Mouse (Mus musculus): ENCODE results near the gene Ttll13. TPM values are rescaled to one million over a fixed set of nuclear protein-coding genes. Genes with fewer than 3 reads are reported as not detected.
A peak's percentile ranks its signal among the peaks of the same experiment; 100 is the strongest.

Gene Ttll13
- total RNA-seq, 4 experiments from 2014 or later: 1.7 to 2.2 (median 1.9) TPM

DNA sequence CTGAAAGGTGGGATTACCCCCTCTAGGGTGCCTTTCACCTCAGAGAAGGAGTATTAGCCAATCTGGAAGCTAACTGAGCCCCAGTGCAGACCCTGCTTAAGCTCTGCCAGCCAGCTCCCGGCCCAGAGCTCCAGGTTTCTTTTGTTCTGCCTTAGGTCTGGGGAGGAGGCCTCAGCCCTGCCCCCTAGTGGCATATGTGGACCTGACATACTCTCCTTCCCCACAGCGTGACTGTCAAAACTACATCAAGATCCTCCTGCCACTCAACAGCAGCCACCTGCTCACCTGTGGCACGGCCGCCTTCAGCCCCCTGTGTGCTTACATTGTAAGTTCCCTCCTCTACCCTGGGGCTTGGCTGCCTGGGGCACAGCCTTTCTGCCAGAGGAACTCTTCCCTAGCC, 30.8 kb upstream of the Ttll13 start:
- DNase-seq: no peak

DNA sequence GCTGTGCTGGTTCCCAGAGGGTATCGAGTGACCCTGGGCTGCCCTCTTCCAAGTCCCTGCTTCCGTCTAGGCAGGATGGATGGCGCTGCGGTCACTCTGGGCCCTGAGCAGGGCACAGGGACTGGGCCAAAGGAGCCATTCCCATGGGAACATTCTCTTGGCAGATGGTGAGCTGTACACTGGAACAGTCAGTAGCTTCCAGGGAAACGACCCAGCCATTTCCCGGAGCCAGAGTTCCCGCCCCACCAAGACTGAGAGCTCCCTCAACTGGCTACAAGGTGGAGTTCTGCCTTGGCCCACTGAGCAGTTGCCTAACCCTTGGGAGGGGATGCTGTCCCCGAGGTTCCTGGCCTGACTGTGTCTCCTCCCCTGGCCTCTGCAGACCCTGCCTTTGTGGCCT, 29.6 kb upstream of the Ttll13 start:
- no peak for DNase-seq

GRCm38 (mm10) chr7:80218666-80219065, 27.5 kb upstream of the Ttll13 start:
- DNase-seq: peak; percentile 65

DNA sequence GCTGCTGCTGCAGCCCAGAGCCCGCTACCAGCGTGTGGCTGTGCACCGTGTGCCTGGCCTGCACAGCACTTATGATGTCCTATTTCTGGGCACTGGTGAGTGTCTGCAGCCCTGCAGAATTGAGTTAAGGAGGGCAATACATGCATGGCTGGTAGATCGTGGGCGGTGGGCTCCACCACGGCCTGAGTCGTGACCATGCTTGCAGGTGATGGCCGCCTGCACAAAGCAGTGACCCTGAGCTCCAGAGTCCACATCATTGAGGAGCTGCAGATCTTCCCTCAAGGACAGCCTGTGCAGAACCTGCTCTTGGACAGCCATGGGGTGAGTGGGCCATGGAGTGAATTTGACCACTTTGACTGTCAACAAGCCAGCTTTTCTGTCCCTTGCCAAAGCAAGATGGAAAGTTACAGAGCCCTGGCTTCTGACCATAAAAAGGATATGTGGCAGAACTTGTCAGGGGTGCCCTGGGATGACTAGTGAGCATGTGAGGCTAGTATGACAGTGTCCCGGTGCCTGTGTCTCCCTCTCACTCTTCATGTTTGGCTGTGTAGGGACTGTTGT, 25.9 kb upstream of the Ttll13 start:
- no peak for DNase-seq

- DNase-seq: no peak
These were observed 24.9 kb upstream of the Ttll13 start for GRCm38 (mm10) chr7:80221179-80221750.

DNA sequence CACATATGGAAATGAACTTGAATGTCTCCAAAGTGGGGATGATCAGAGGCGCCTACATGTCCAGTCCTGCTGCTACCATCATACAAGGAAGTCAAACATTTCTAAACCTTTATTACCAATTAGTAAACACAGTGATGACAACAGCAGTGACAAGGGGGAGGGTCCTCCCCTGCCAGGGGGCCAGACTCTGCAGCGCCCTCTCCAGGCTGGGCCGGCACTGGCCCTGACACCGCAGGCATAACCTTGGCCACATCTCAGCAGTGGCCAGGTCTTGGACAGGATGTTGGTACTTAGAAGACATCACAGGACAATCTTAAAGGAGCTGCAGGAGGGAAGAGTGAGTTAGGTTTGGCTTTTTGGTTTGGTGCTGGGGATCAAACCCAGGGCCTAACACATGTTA, 19.1 kb upstream of the Ttll13 start:
- no peak for DNase-seq

DNA sequence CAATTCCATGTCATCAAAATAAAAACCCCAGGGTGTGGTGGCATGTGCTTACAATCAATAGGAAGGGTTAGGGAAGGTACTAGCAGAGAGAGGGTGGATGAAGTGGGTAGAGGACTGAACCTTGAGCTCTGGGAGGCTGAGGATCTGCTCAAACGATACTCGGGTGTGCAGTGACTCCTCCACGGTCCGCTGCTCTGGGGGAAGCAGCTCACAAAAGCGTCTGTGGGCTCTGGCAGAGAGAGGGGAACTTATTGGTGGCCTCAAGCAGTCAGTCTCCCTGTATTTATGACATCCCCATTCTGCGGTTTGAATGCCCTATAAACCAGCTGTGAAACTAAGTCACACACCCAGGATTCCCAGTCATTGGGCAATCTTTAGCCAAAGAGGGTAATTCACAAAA, 16.0 kb upstream of the Ttll13 start:
- no peak for DNase-seq

DNA sequence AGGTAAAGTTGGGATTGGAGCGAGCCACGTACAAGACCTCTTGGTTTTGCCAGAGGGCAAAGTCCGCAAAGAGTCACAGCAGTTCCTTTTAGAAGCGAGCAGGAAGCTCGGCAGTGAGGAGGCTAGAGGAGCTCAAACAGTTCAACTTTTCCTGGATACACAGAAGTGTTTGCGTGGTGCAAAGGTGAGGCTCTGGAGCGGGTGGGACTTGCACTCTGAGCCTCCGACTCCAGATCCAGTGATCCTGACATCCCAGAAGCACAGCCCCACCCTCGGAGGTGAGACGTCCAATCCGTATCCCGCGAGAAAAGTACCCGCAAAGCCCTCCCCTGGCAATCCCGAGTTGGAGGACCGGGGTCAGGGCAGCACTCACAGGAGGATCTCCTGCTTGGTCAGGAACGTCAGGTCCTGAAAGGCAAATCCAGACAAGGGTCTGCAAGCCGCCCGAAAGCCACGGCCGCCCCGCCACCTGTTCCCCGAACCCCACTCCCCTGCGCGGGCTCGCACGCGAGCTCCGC, 14.1 kb upstream of the Ttll13 start:
- DNase-seq: peak; percentile 54

GRCm38 (mm10) chr7:80232489-80233029, 13.6 kb upstream of the Ttll13 start, which contains the start of the genes Cib1 and Gdpgp1:
TSS of gene Cib1 (minus strand) at chr7:80232813.
TSS of gene Gdpgp1 (plus strand) at chr7:80232865.
- DNase-seq: peak; percentile 95

DNA sequence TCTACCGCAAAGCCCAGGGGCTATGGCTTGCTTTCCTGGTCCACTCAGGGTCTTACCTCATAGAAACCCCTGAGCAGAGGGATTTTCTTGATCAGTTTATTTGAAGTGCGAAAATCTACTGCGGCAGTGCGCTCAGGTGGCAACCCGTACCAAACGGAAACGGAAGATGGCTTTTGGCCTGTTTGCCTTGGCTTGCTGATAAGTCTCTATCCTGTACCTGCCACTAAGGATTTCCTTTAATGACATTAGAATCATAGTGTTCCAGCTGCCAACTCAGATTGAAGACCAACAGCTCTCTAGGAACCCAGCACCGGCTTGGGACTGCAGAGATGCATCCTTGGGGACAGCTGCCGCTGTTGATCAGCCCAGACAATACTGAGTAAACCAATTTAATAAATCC, 12.4 kb upstream of the Ttll13 start:
- no peak for DNase-seq

- DNase-seq: no peak
These were observed 7.6 kb upstream of the Ttll13 start for GRCm38 (mm10) chr7:80238542-80238941.

GRCm38 (mm10) chr7:80241661-80242060, 4.5 kb upstream of the Ttll13 start:
- no peak for DNase-seq

GRCm38 (mm10) chr7:80244851-80245250, 1.3 kb upstream of the Ttll13 start:
- no peak for DNase-seq

GRCm38 (mm10) chr7:80246859-80247258, 683 bp downstream of the Ttll13 start:
- no peak for DNase-seq

DNA sequence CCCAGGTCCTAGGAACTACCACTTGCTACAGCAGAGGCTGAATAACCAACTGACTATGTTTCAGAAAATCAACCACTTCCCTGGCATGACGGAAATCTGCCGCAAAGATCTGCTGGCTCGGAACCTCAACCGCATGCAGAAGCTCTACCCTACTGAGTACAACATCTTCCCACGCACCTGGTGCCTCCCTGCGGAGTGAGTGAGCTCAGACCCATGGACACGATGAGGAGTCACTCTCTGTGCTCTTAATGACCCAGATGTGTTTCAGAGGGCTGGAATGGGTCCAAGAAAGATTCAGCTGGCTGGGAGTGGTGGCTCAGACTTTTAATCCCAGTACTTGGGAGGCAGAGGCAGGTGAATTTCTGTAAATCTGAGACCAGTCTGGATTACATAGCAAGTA, 6.3 kb downstream of the Ttll13 start:
- no peak for DNase-seq

DNA sequence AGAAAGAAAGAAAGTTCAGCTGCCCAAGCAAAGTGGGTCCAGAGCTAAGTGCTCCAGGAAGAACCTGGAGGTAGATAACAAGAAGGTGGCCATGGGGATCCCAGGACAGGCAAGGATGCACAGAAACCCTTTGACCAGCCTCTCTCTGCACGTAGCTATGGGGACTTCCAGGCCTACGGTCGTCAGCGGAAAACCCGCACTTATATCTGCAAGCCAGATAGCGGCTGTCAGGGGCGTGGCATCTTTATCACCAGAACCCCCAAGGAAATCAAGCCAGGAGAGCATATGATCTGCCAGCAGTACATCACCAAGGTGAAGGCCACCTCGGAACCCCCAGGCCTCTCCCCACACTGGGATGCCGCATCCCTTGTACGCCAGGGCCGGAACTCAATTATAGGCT, 6.7 kb downstream of the Ttll13 start:
- no peak for DNase-seq

DNA sequence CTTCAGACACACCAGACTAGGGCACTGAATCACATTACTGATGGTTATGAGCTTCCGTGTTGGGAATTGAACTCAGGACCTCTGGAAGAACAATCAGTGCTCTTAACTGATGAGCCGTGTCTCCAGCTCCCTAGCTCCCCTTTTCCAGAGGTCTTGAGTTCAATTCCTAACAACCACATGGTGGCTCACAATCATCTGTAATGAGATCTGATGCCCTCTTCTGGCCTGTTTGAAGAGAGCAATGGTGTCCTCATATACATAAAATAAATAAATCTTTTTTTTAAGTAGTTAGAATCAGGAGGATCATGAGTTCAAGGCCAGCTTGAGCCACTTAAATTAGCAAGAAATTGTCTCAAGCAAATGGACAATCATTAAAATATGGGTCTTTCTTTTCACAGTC, 9.8 kb downstream of the Ttll13 start:
- no peak for DNase-seq

GRCm38 (mm10) chr7:80257706-80258105, 11.5 kb downstream of the Ttll13 start:
- no peak for DNase-seq

GRCm38 (mm10) chr7:80260625-80261371, 14.6 kb downstream of the Ttll13 start, which contains the start of gene Ngrn:
TSS of gene Ngrn (plus strand) at chr7:80261215.
- peak; percentile 78 for DNase-seq

GRCm38 (mm10) chr7:80261372-80261990, 15.3 kb downstream of the Ttll13 start:
- DNase-seq: no peak

GRCm38 (mm10) chr7:80264606-80265005, 18.4 kb downstream of the Ttll13 start:
- peak; percentile 56 for DNase-seq

GRCm38 (mm10) chr7:80267764-80268163, 21.6 kb downstream of the Ttll13 start:
- no peak for DNase-seq
